Mouse (Mus musculus): ENCODE data around the gene Ush2a. TPM values are rescaled to one million over a fixed set of nuclear protein-coding genes. Genes with fewer than 3 reads are reported as not detected.

Gene Ush2a
- total and polyA plus RNA-seq, 3 experiments: under 0.01 to 0.04 TPM; not detected in 1

- Histone ChIP-seq H3K27me3 (ENCODE audit: control insufficient read depth in 1 of 2, insufficient read depth in 2 of 2, low read length in 2 of 2) (no peaks in the 10 kb centered on the region), H3K9ac (ENCODE audit: control insufficient read depth, low read depth, low read length, poor library complexity, severe bottlenecking) (no peak overlapping the region), H3K79me2 (ENCODE audit: control insufficient read depth, insufficient read depth, low read length, poor library complexity) (no peaks in the 10 kb centered on the region), H3K4me1 (ENCODE audit: control insufficient read depth in 1 of 2, insufficient read depth in 2 of 2, low read length in 2 of 2) (no peaks in the 10 kb centered on the region), H3K36me3 (ENCODE audit: control insufficient read depth in 1 of 2, insufficient read depth in 2 of 2, low read length in 2 of 2) (no peaks in the 10 kb centered on the region), H3K4me3 (ENCODE audit: control insufficient read depth in 1 of 2, insufficient read depth in 1 of 2, low read depth in 2 of 2, low read length in 2 of 2) (no peak overlapping the region), H3K27ac (ENCODE audit: control insufficient read depth, low read depth, low read length) (no peak overlapping the region), H3K9me3 (replicated peaks; ENCODE audit: insufficient read depth, low read length) (no peaks in the 10 kb centered on the region)
- TF ChIP-seq JUND (IDR thresholded peaks at IDR 0.05; ENCODE audit: low read depth, low read length) (no peak), SMC3 (IDR thresholded peaks at IDR 0.05; ENCODE audit: low read depth, low read length) (no peak)
- DNase-seq (ENCODE audit: low read depth, low spot score): no peak
These were observed 166.3 kb downstream of the Ush2a start for GRCm38 (mm10) chr1:188428172-188428571.

GRCm38 (mm10) chr1:188430689-188431088 is 168.9 kb downstream of the Ush2a start:
- no peak for DNase-seq (ENCODE audit: low read depth, low spot score)
- H3K4me1 ChIP-seq (ENCODE audit: control insufficient read depth in 1 of 2, insufficient read depth in 2 of 2, low read length in 2 of 2): no peaks in the 10 kb centered on the region
- H3K27ac ChIP-seq (ENCODE audit: control insufficient read depth, low read depth, low read length): no peak overlapping the region
- no peaks in the 10 kb centered on the region for H3K9me3 ChIP-seq (replicated peaks; ENCODE audit: insufficient read depth, low read length)
- no peaks in the 10 kb centered on the region for H3K27me3 ChIP-seq (ENCODE audit: control insufficient read depth in 1 of 2, insufficient read depth in 2 of 2, low read length in 2 of 2)
- no peak for TF ChIP-seq GABPA (IDR thresholded peaks at IDR 0.05; ENCODE audit: low read depth, low read length)
- no peak for TF ChIP-seq POLR2AphosphoS2 (IDR thresholded peaks at IDR 0.05; ENCODE audit: low read length)
- no peak for TF ChIP-seq GATA1 (IDR thresholded peaks at IDR 0.05; ENCODE audit: low read depth, low read length)
- TF ChIP-seq ZC3H11A (IDR thresholded peaks at IDR 0.05; ENCODE audit: low read depth, low read length): no peak
- TF ChIP-seq EP300 (IDR thresholded peaks at IDR 0.05; ENCODE audit: low read depth in 1 of 2, low read length in 2 of 2): no peak
- no peak for TF ChIP-seq RAD21 (IDR thresholded peaks at IDR 0.05; ENCODE audit: low read depth, low read length)
- no peak for TF ChIP-seq MYB (IDR thresholded peaks at IDR 0.05; ENCODE audit: low read depth, low read length)
- no peak for TF ChIP-seq NRF1 (IDR thresholded peaks at IDR 0.05; ENCODE audit: insufficient read depth, low read depth, low read length, poor library complexity, severe bottlenecking)
- TF ChIP-seq MAFK (IDR thresholded peaks at IDR 0.05; ENCODE audit: borderline replicate concordance, low read depth, low read length): no peak
- no peak for TF ChIP-seq CHD2 (IDR thresholded peaks at IDR 0.05; ENCODE audit: low read length)
- no peak for TF ChIP-seq USF1 (IDR thresholded peaks at IDR 0.05; ENCODE audit: low read depth, low read length)
- TF ChIP-seq NELFE (IDR thresholded peaks at IDR 0.05; ENCODE audit: low read depth, low read length): no peak
- no peak for TF ChIP-seq MYC (IDR thresholded peaks at IDR 0.05; ENCODE audit: low read depth, low read length)
- TF ChIP-seq ZMIZ1 (IDR thresholded peaks at IDR 0.05; ENCODE audit: low read depth, low read length): no peak
- TF ChIP-seq TBP (IDR thresholded peaks at IDR 0.05; ENCODE audit: low read depth, low read length): no peak
- no peak for TF ChIP-seq ZKSCAN1 (IDR thresholded peaks at IDR 0.05; ENCODE audit: low read depth, low read length)
- TF ChIP-seq E2F4 (IDR thresholded peaks at IDR 0.05; ENCODE audit: borderline replicate concordance, low read depth, low read length): no peak
- TF ChIP-seq MAZ (IDR thresholded peaks at IDR 0.05; ENCODE audit: low read depth, low read length): no peak
- no peak for TF ChIP-seq MAX (IDR thresholded peaks at IDR 0.05; ENCODE audit: low read length)
- no peaks in the 10 kb centered on the region for H3K36me3 ChIP-seq (ENCODE audit: control insufficient read depth in 1 of 2, insufficient read depth in 2 of 2, low read length in 2 of 2)
- no peaks in the 10 kb centered on the region for H3K79me2 ChIP-seq (ENCODE audit: control insufficient read depth, insufficient read depth, low read length, poor library complexity)
- no peak overlapping the region for H3K9ac ChIP-seq (ENCODE audit: control insufficient read depth, low read depth, low read length, poor library complexity, severe bottlenecking)
- no peak overlapping the region for H3K4me3 ChIP-seq (ENCODE audit: control insufficient read depth in 1 of 2, insufficient read depth in 1 of 2, low read depth in 2 of 2, low read length in 2 of 2)

Measured in MEL (cell line).